Mouse (Mus musculus) spleen, adult 2 months (tissue): ENCODE results near the gene Cct4.

Experiments
- CTCF ChIP-seq: fragments of 200-500 bp; IDR thresholded peaks from 2 replicates; pipeline ENCODE4 v1.5.1; 2011; ENCODE audit warnings: mild to moderate bottlenecking, inconsistent platforms; ENCODE audit not compliant: insufficient read depth, insufficient read length, insufficient replicate concordance; ENCODE audit errors: extremely low read depth
- POLR2A ChIP-seq: fragments of 200-500 bp; IDR thresholded peaks from 2 replicates; pipeline ENCODE4 v1.6.1; 2011; ENCODE audit warnings: low read depth, low read length, inconsistent platforms

- no peak for TF ChIP-seq POLR2A
- no peak for TF ChIP-seq CTCF
These were observed 18.5 kb downstream of the Cct4 start for GRCm38 (mm10) chr11:23008824-23009200.
